Mouse (Mus musculus) A20 (cell line): Measurements from ENCODE around the gene Preb.

Experiments
- DNase-seq: peaks from one replicate; pipeline ENCODE4 v3.0.0-alpha.2; 2011; ENCODE audit warnings: low read depth, low spot score

Gene Preb

DNA sequence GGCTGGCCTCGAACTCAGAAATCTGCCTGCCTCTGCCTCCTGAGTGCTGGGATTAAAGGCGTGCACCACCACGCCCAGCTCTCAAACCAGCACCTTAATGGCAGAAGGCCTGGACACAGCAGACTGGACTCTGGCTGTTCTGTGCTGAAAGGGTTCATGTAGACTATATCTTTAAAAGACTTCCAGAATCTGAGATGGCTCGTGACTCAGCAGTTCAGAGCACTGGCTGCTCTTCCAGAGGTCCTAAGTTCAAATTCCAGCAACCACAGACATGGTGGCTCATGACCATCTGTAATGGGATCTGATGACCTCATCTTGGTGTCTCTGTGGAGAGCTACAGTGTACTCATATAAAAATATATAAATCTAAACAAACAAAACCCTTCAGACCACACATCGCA is 58.3 kb downstream of the Preb start:
- no peak for DNase-seq
